Mouse (Mus musculus): ENCODE data around the gene Rhebl1. TPM values are rescaled to one million over a fixed set of nuclear protein-coding genes. Genes with fewer than 3 reads are reported as not detected.
A peak's percentile ranks its signal among the peaks of the same experiment; 100 is the strongest.

Gene Rhebl1
- total and polyA plus RNA-seq, 2 experiments, result 0.37 to 1.8 TPM

GRCm38 (mm10) chr15:98917538-98918498 lies 23.5 kb upstream of the Rhebl1 start, which contains the start of gene Lmbr1l:
Gene Lmbr1l, minus strand, starts transcription at chr15:98918231.
- Histone ChIP-seq H3K79me2 (ENCODE audit: control insufficient read depth, insufficient read depth, low read length) (peaks cover 9% of the 10 kb centered on the region; the same call in 1 of the 2 replicates), H3K4me1 (ENCODE audit: control insufficient read depth, insufficient read depth, low read length) (peaks cover 16% of the 10 kb centered on the region), H3K9ac (ENCODE audit: low read depth, low read length) (peak within 1 kb of the TSS; percentile 90), H3K27me3 (ENCODE audit: control insufficient read depth, insufficient read depth, low read length) (no peaks in the 10 kb centered on the region), H3K36me3 (ENCODE audit: control insufficient read depth, insufficient read depth, low read length) (peaks cover under 1% of the 10 kb centered on the region; the same call in 1 of the 2 replicates), H3K4me3 (ENCODE audit: insufficient read depth, low read depth, low read length) (peak within 1 kb of the TSS; percentile 87), H3K27ac (replicated peaks; ENCODE audit: insufficient read depth, low read depth, low read length) (peak within 1 kb of the TSS; percentile 88)
- under 1% methylated on average over 82 of the region's 82 CpGs for WGBS
- DNase-seq (ENCODE audit: extremely low read depth, low read depth, low spot score), result peak; percentile 98
- TF ChIP-seq POLR2A (IDR thresholded peaks at IDR 0.05; ENCODE audit: extremely low read depth, insufficient read depth, low read length), result peak; percentile 88; the same call in 1 of the 2 replicates
- no peak for TF ChIP-seq CTCF (IDR thresholded peaks at IDR 0.05; ENCODE audit: low read depth, low read length)

GRCm38 (mm10) chr15:98917091-98917490 lies 22.8 kb upstream of the Rhebl1 start:
- no peak for TF ChIP-seq POLR2A (IDR thresholded peaks at IDR 0.05; ENCODE audit: extremely low read depth, insufficient read depth, low read length)
- no peak for TF ChIP-seq CTCF (IDR thresholded peaks at IDR 0.05; ENCODE audit: low read depth, low read length)
- peak overlapping the region; percentile 88 for H3K27ac ChIP-seq (replicated peaks; ENCODE audit: insufficient read depth, low read depth, low read length)
- DNase-seq (ENCODE audit: extremely low read depth, low read depth, low spot score), result peak; percentile 46
- 0% methylated on average over 14 of the region's 14 CpGs for WGBS
- H3K4me1 ChIP-seq (ENCODE audit: control insufficient read depth, insufficient read depth, low read length), result peaks cover 12% of the 10 kb centered on the region
- H3K79me2 ChIP-seq (ENCODE audit: control insufficient read depth, insufficient read depth, low read length), result peaks cover 9% of the 10 kb centered on the region; the same call in 1 of the 2 replicates
- H3K36me3 ChIP-seq (ENCODE audit: control insufficient read depth, insufficient read depth, low read length), result peaks cover 3% of the 10 kb centered on the region; the same call in 1 of the 2 replicates
- no peaks in the 10 kb centered on the region for H3K27me3 ChIP-seq (ENCODE audit: control insufficient read depth, insufficient read depth, low read length)
- H3K4me3 ChIP-seq (ENCODE audit: insufficient read depth, low read depth, low read length), result peak overlapping the region; percentile 87
- peak overlapping the region; percentile 90 for H3K9ac ChIP-seq (ENCODE audit: low read depth, low read length)

GRCm38 (mm10) chr15:98916016-98916415 lies 21.7 kb upstream of the Rhebl1 start:
- Histone ChIP-seq H3K27ac (replicated peaks; ENCODE audit: insufficient read depth, low read depth, low read length) (no peak overlapping the region), H3K4me3 (ENCODE audit: insufficient read depth, low read depth, low read length) (no peak overlapping the region), H3K79me2 (ENCODE audit: control insufficient read depth, insufficient read depth, low read length) (peaks cover 9% of the 10 kb centered on the region; the same call in 1 of the 2 replicates), H3K4me1 (ENCODE audit: control insufficient read depth, insufficient read depth, low read length) (peaks cover 11% of the 10 kb centered on the region), H3K36me3 (ENCODE audit: control insufficient read depth, insufficient read depth, low read length) (peaks cover 5% of the 10 kb centered on the region; the same call in 1 of the 2 replicates), H3K9ac (ENCODE audit: low read depth, low read length) (no peak overlapping the region), H3K27me3 (ENCODE audit: control insufficient read depth, insufficient read depth, low read length) (no peaks in the 10 kb centered on the region)
- 66% methylated on average over 4 of the region's 4 CpGs for WGBS
- TF ChIP-seq CTCF (IDR thresholded peaks at IDR 0.05; ENCODE audit: low read depth, low read length) (no peak), POLR2A (IDR thresholded peaks at IDR 0.05; ENCODE audit: extremely low read depth, insufficient read depth, low read length) (no peak)
- peak; percentile 67 for DNase-seq (ENCODE audit: extremely low read depth, low read depth, low spot score)

GRCm38 (mm10) chr15:98914903-98915302 lies 20.6 kb upstream of the Rhebl1 start:
- H3K36me3 ChIP-seq (ENCODE audit: control insufficient read depth, insufficient read depth, low read length), result peaks cover 12% of the 10 kb centered on the region
- no peak for TF ChIP-seq CTCF (IDR thresholded peaks at IDR 0.05; ENCODE audit: low read depth, low read length)
- H3K9ac ChIP-seq (ENCODE audit: low read depth, low read length), result no peak overlapping the region
- WGBS, result 98% methylated on average over 6 of the region's 6 CpGs
- H3K4me3 ChIP-seq (ENCODE audit: insufficient read depth, low read depth, low read length), result no peak overlapping the region
- H3K4me1 ChIP-seq (ENCODE audit: control insufficient read depth, insufficient read depth, low read length), result peaks cover 11% of the 10 kb centered on the region
- no peak for DNase-seq (ENCODE audit: extremely low read depth, low read depth, low spot score)
- no peaks in the 10 kb centered on the region for H3K27me3 ChIP-seq (ENCODE audit: control insufficient read depth, insufficient read depth, low read length)
- peaks cover 9% of the 10 kb centered on the region; the same call in 1 of the 2 replicates for H3K79me2 ChIP-seq (ENCODE audit: control insufficient read depth, insufficient read depth, low read length)
- H3K27ac ChIP-seq (replicated peaks; ENCODE audit: insufficient read depth, low read depth, low read length), result no peak overlapping the region

GRCm38 (mm10) chr15:98904692-98905091 lies 10.4 kb upstream of the Rhebl1 start:
- 51% methylated on average over 10 of the region's 10 CpGs for WGBS
- H3K27ac ChIP-seq (replicated peaks; ENCODE audit: insufficient read depth, low read depth, low read length), result no peak overlapping the region
- DNase-seq (ENCODE audit: extremely low read depth, low read depth, low spot score), result no peak
- H3K79me2 ChIP-seq (ENCODE audit: control insufficient read depth, insufficient read depth, low read length), result no peaks in the 10 kb centered on the region
- peak; percentile 73 for TF ChIP-seq CTCF (IDR thresholded peaks at IDR 0.05; ENCODE audit: low read depth, low read length)
- no peak for TF ChIP-seq POLR2A (IDR thresholded peaks at IDR 0.05; ENCODE audit: extremely low read depth, insufficient read depth, low read length)
- H3K27me3 ChIP-seq (ENCODE audit: control insufficient read depth, insufficient read depth, low read length), result no peaks in the 10 kb centered on the region
- H3K4me1 ChIP-seq (ENCODE audit: control insufficient read depth, insufficient read depth, low read length), result no peaks in the 10 kb centered on the region
- H3K4me3 ChIP-seq (ENCODE audit: insufficient read depth, low read depth, low read length), result no peak overlapping the region
- H3K36me3 ChIP-seq (ENCODE audit: control insufficient read depth, insufficient read depth, low read length), result peaks cover 4% of the 10 kb centered on the region; the same call in 1 of the 2 replicates
- no peak overlapping the region for H3K9ac ChIP-seq (ENCODE audit: low read depth, low read length)

All from liver, adult 2 months (tissue).